Mouse (Mus musculus) CH12.LX (cell line): ENCODE data around the gene Rdh7.

ENCODE experiments used
- CTCF ChIP-seq, 2 experiments: IDR thresholded peaks in 1 of 2; conservative IDR thresholded peaks in 1 of 2; 2 replicates each; pipeline ENCODE4 v1.5.1; 2011 to 2012; ENCODE audit warnings: low read depth in 2 of 2, low read length in 2 of 2, improper control_type of control experiment in 1 of 2, inconsistent platforms in 1 of 2, mild to moderate bottlenecking in 1 of 2, moderate library complexity in 1 of 2
- EP300 ChIP-seq: IDR thresholded peaks from 2 replicates; pipeline ENCODE4 v1.6.1; 2011; ENCODE audit warnings: low read length, improper control_type of control experiment
- HCFC1 ChIP-seq: IDR thresholded peaks from 2 replicates; pipeline ENCODE4 v1.6.1; 2012; ENCODE audit warnings: low read depth, mild to moderate bottlenecking, inconsistent platforms, low read length, improper control_type of control experiment
- JUN ChIP-seq: IDR thresholded peaks from 2 replicates; pipeline ENCODE4 v1.6.1; 2011; ENCODE audit warnings: low read depth, mild to moderate bottlenecking, low read length, improper control_type of control experiment, moderate library complexity; ENCODE audit not compliant: insufficient read depth
- JUND ChIP-seq: conservative IDR thresholded peaks from 2 replicates; pipeline ENCODE4 v1.6.1; 2011; ENCODE audit warnings: low read depth, low read length, improper control_type of control experiment
- MAX ChIP-seq: IDR thresholded peaks from 2 replicates; pipeline ENCODE4 v1.6.1; 2011; ENCODE audit warnings: low read length, improper control_type of control experiment
- MAZ ChIP-seq: IDR thresholded peaks from 2 replicates; pipeline ENCODE4 v1.6.1; 2012; ENCODE audit warnings: low read depth, mild to moderate bottlenecking, inconsistent platforms, low read length, improper control_type of control experiment, moderate library complexity
- NELFE ChIP-seq: IDR thresholded peaks from 2 replicates; pipeline ENCODE4 v1.6.1; 2011; ENCODE audit warnings: low read depth, low read length, improper control_type of control experiment
- NRF1 ChIP-seq: IDR thresholded peaks from 2 replicates; pipeline ENCODE4 v1.6.1; 2014; ENCODE audit warnings: low read depth, mild to moderate bottlenecking, inconsistent platforms, low read length, improper control_type of control experiment, moderate library complexity
- POLR2A ChIP-seq: IDR thresholded peaks from 2 replicates; pipeline ENCODE4 v1.6.1; 2011; ENCODE audit warnings: low read depth, mild to moderate bottlenecking, improper control_type of control experiment, low read length
- RAD21 ChIP-seq: IDR thresholded peaks from 2 replicates; pipeline ENCODE4 v1.6.1; 2011; ENCODE audit warnings: low read depth, mild to moderate bottlenecking, low read length, improper control_type of control experiment, moderate library complexity
- USF2 ChIP-seq: conservative IDR thresholded peaks from 2 replicates; pipeline ENCODE4 v1.6.1; 2011; ENCODE audit warnings: low read depth, low read length, improper control_type of control experiment
- ZKSCAN1 ChIP-seq: IDR thresholded peaks from 2 replicates; pipeline ENCODE4 v1.6.1; 2012; ENCODE audit warnings: low read depth, inconsistent platforms, low read length, improper control_type of control experiment, borderline replicate concordance

DNA sequence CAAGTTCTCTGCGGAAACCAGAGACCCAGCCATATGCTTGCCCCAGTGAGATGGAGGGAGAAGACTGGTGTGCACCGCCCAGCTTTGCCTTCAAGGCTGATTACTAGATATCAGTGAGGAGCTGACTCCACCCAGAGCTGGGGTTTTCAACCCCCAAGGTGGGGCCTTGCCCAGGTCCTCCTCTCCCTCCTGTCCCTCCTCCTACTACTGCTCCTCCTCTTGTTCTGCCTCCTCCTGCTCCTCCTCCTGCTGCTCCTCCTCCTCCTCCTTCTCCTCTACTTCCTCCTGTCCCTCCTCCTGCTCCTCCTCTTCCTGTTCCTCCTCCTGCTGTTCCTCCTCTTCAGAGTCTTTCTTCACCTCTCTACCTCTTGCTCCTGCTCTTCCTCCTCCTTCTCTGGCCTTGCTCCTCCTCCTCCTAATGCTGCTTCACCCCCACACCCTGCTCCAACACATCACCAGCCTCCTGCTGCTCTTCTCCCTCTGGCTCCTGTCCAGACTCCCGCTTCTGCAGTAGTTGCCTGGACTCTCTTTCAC, 9.4 kb downstream of the Rdh7 start:
- TF ChIP-seq NRF1 = no peak
- TF ChIP-seq JUND = no peak
- no peak for TF ChIP-seq EP300
- TF ChIP-seq POLR2A = no peak; the same call in 1 of the 2 replicates
- TF ChIP-seq NELFE = no peak
- TF ChIP-seq JUN = no peak
- TF ChIP-seq ZKSCAN1 = no peak
- TF ChIP-seq CTCF (conservative IDR thresholded peaks at IDR 0.05 in 1 of 2, IDR thresholded peaks at IDR 0.05 in 1 of 2; ENCODE audit: low read depth in 2 of 2, low read length in 2 of 2) = no peak
- no peak for TF ChIP-seq MAX
- no peak for TF ChIP-seq USF2
- TF ChIP-seq MAZ = no peak
- no peak for TF ChIP-seq HCFC1
- TF ChIP-seq RAD21 = no peak
